Mouse (Mus musculus) liver, embryonic 14.5 days (tissue): ENCODE results near the gene Clic3. TPM values are rescaled to one million over a fixed set of nuclear protein-coding genes. Genes with fewer than 3 reads are reported as not detected.

Experiments used
- ATAC-seq: fragments of 200-750 bp; cut with Nextera tagmentation; 2 replicates; pipeline ENCODE4 v1.8.0; 2017; ENCODE audit warnings: moderate number of reproducible peaks, mild to moderate bottlenecking, moderate library complexity; ENCODE audit not compliant: insufficient read depth
- DNase-seq, 3 experiments: peaks; one replicate each; pipeline ENCODE4 v3.0.0-alpha.2; 2012 to 2013; ENCODE audit warnings: low read depth in 3 of 3, low spot score in 3 of 3
- H3K27ac ChIP-seq: fragments of 300-500 bp; sonication (generic); 2 replicates; pipeline ENCODE4 v1.5.1; 2014; ENCODE audit warnings: moderate library complexity, mild to moderate bottlenecking, control low read depth, inconsistent platforms
- H3K27me3 ChIP-seq: fragments of 300-500 bp; sonication (generic); 2 replicates; pipeline ENCODE4 v1.6.1; 2014; ENCODE audit warnings: mild to moderate bottlenecking, low read length, moderate library complexity; ENCODE audit not compliant: control insufficient read depth, insufficient read depth
- H3K36me3 ChIP-seq: fragments of 300-500 bp; sonication (generic); replicated peaks from 2 replicates; pipeline ENCODE4 v1.6.1; 2014; ENCODE audit warnings: low read depth; ENCODE audit not compliant: control insufficient read depth, insufficient read depth
- H3K4me1 ChIP-seq, 2 experiments: fragments of 200-500 bp in 1 of 2; fragments of 300-500 bp in 1 of 2; sonication (generic) in 1 of 2; replicated peaks; 2 replicates each; pipeline ENCODE4 v1.6.1; 2012 to 2014; ENCODE audit warnings: antibody characterized with exemption in 1 of 2, inconsistent platforms in 1 of 2, low read length in 1 of 2; ENCODE audit not compliant: control insufficient read depth in 2 of 2, insufficient read depth in 2 of 2
- H3K4me2 ChIP-seq: fragments of 300-500 bp; sonication (generic); 2 replicates; pipeline ENCODE4 v1.6.1; 2014; ENCODE audit warnings: low read depth, mild to moderate bottlenecking, control low read depth, moderate library complexity
- H3K4me3 ChIP-seq, 2 experiments: fragments of 200-500 bp in 1 of 2; fragments of 300-500 bp in 1 of 2; sonication (generic) in 1 of 2; 2 replicates each; pipeline ENCODE4 v1.5.1; 2012 to 2014; ENCODE audit warnings: low read depth in 2 of 2, low read length in 2 of 2, mild to moderate bottlenecking in 2 of 2, control low read depth in 1 of 2, inconsistent platforms in 1 of 2, moderate library complexity in 1 of 2; ENCODE audit not compliant: insufficient read depth in 1 of 2
- H3K9ac ChIP-seq: fragments of 300-500 bp; sonication (generic); replicated peaks from 2 replicates; pipeline ENCODE4 v1.6.1; 2014; ENCODE audit warnings: mild to moderate bottlenecking, control low read depth, moderate library complexity
- H3K9me3 ChIP-seq: fragments of 300-500 bp; sonication (generic); 2 replicates; pipeline ENCODE4 v1.6.1; 2016; ENCODE audit warnings: low read length, mixed read lengths; ENCODE audit not compliant: control insufficient read depth
- CTCF ChIP-seq: IDR thresholded peaks from 2 replicates; pipeline ENCODE4 v1.5.1; 2016; ENCODE audit warnings: antibody characterized with exemption, low read depth, control low read depth
- EP300 ChIP-seq: IDR thresholded peaks from 2 replicates; pipeline ENCODE4 v1.6.1; 2016; ENCODE audit warnings: antibody characterized with exemption, low read depth
- WGBS: fragments of 180-500 bp; shearing (Covaris S2); extraction: QIAGEN DNeasy Blood & Tissue Kit; methylation state at CpG from one replicate; pipeline ENCODE4 v1.1.7; 2014; ENCODE audit not compliant: insufficient replicate concordance; 5-methylcytosine and 5-hydroxymethylcytosine counted together
- polyA plus RNA-seq, 2 experiments: library from polyadenylated mRNA; depleted of rRNA in 1 of 2; stranded (reverse) in 1 of 2; unstranded in 1 of 2; fragments of >200 nt; fragmentation: Nextera tagmentation in 1 of 2; extraction: Ambion mirVana in 1 of 2; gene quantifications; 2 replicates each; pipeline versions ENCODE4 v1.2.1 to v1.2.3; 2012 to 2014

Gene Clic3
- polyA plus RNA-seq, 2 experiments: 0.08 to 0.27 TPM

DNA sequence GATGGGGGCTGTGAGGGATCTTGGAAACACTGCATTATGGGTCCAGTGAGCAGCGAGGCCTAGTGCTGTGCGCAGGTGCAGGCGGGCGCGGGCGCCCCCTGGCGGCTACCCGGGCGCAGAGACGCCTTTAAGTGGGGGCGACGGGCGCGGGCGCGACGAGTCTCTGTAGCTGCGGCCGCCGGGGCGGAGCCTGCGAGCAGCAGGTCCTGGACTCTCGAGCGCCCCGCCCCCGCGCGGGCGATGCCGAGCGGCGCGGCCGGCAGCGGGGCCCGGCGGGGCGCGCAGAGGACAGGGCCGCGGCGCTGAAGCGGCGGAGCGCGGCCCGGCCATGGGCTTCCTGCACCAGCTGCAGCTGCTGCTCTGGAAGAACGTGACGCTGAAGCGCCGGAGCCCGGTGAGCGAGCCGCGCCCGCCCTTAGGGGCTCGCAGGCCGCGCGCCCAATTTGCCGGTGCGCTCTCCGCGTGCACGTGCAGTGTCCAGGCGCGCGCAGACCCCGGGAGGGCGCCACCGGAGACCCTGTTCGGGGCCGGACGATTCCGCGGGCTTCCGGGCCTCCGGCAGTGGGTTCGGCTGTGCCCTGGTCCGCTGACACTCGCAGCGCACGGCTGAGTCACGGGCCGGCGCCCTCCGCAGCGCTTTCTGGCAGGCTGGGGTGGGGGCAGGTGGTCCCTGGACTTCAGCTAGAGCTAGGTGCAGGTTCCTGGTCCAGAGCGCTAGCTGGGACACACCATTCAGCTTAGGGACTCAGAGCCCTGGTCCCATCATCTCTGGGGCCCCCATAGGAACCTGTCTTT is 28.0 kb upstream of the Clic3 start, which contains the start of gene Abca2:
Gene Abca2, plus strand, starts transcription at position 262 of the 795 bp plus-strand sequence.
- peak; percentile 75 to 80 (median 77) for DNase-seq
- H3K4me1 ChIP-seq: no peaks in the 10 kb centered on the region
- peaks cover 7% of the 10 kb centered on the region for H3K27me3 ChIP-seq
- no peaks in the 10 kb centered on the region for H3K36me3 ChIP-seq
- peak; percentile 85 for ATAC-seq
- no peaks in the 10 kb centered on the region for H3K9me3 ChIP-seq
- peak within 1 kb of the TSS; percentile 93 for H3K4me2 ChIP-seq
- under 1% methylated on average over 88 of the region's 89 CpGs for WGBS
- H3K4me3 ChIP-seq: peak within 1 kb of the TSS; percentile 58 to 68
- no peak for TF ChIP-seq EP300
- peak; percentile 87 for TF ChIP-seq CTCF
- H3K9ac ChIP-seq: peak within 1 kb of the TSS; percentile 44
- no peak within 1 kb of the TSS for H3K27ac ChIP-seq

DNA sequence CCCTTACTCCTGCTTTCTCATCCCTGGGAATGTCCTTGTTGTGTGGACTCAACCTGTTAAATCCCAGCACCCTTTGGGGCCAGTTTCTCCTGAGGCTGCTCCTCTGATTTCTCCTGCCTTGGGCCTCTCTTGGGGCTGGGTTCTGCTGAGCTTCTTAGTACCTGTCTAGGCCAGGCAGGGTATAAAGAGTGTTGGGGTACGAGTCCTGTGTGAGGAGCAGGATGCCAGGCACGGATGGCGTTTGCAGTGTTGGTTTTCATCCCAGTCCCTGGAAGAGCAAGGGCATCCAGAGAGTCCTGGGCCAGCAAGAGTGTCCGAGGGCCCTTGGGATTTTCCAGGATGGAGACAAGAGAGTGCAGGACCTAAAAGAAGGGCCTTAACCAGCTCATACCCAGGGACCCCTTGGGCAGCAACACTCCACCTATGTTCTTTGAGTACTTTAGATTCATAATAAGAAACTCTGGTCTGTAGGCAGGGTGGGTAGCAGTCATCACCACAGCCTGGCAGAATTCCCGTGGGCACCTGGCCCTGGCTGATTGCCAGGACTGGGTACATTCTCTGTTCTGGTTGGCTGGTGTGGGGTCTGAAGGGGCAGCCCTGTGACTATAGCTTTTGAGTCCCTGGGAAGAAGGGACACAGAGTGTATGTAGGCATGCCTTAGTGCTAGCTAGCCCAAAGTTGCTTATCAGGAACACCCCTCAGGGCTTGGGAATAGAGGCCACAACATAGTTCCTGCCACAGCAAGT is 27.0 kb upstream of the Clic3 start:
- TF ChIP-seq EP300 (no peak), CTCF (no peak)
- Histone ChIP-seq H3K9me3 (no peaks in the 10 kb centered on the region), H3K4me3 (no peak overlapping the region), H3K27me3 (peaks cover 7% of the 10 kb centered on the region), H3K4me2 (peak overlapping the region; percentile 93), H3K27ac (no peak overlapping the region), H3K4me1 (no peaks in the 10 kb centered on the region), H3K9ac (no peak overlapping the region), H3K36me3 (no peaks in the 10 kb centered on the region)
- no peak for ATAC-seq
- DNase-seq: no peak
- 71% methylated on average over 5 of the region's 5 CpGs for WGBS

DNA sequence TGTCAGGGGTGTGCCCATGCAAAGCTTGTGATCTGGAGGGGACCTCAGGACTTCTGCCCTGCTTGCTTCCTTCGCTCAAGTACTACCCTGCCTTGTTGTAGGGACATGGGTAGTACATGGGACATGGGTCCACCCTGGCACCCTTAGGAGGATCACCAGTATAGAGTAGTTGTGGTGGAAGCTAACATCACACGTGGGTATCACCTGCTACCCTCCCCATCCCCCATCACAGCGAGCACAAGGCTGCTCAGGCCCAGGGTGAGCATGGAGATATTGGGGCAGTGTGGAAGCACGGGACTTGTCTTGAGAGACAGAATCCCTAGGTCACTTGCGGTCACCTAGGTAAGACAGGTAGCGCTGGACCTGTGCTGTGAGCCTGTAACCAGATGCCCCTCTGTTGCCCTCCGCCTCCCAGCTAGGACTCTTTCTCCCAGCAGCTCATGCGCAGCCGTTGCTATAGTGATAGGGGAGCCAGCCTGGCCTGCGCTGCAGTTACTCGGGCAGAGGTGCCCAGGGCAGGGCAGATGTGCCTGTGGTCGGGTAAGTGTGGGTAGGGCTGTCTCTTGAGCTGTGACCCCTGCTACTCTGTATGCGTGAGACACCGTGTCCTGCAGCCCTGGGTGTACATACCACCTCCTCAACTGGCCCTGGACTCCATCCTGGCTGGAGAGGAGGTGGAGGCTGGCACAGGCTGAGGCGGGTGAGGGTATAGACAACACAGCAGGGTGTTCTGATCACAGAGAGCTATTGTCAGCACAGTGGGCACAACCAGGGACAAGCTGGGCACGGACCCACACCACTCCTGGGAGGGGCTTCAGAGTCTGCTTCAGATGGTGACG is 26.0 kb upstream of the Clic3 start:
- Histone ChIP-seq H3K9ac (no peak overlapping the region), H3K27ac (no peak overlapping the region), H3K4me3 (no peak overlapping the region), H3K4me1 (no peaks in the 10 kb centered on the region), H3K27me3 (peaks cover 7% of the 10 kb centered on the region), H3K36me3 (no peaks in the 10 kb centered on the region), H3K9me3 (no peaks in the 10 kb centered on the region), H3K4me2 (no peak overlapping the region)
- no peak for ATAC-seq
- DNase-seq: no peak
- WGBS: 68% methylated on average over 17 of the region's 17 CpGs
- TF ChIP-seq EP300 (no peak), CTCF (no peak)

DNA sequence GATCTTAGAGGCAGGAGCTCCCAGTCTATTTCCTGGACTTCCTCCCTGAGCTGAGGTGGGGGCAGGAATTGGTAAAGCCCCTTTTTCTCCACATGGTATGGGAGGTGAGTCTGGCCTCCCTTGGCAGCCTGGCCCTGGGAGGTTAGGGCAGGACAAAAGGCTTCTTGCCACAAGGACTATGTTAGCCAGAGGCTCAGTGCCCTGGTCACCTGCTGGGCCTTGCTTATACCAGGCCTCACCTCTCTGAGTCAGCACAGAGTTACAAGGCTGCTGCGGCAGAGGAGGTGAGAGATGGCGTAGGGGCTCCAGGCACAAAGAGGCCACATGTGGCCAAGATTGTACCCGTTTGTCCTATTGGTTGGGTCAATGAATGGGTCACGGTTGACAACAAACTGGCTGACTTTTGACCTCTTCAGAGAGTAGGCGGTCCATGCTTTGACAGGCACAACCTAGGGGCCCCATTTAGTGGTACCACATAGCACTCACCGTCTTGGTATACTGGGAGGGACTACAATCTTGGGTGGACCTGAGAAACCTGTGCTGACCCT is 25.3 kb upstream of the Clic3 start:
- WGBS: 63% methylated on average over 6 of the region's 6 CpGs

More for the DNA sequence above, 25.3 kb upstream of the Clic3 start:
- no peak overlapping the region for H3K4me3 ChIP-seq
- no peak overlapping the region for H3K9ac ChIP-seq
- no peaks in the 10 kb centered on the region for H3K4me1 ChIP-seq
- H3K4me2 ChIP-seq: no peak overlapping the region
- H3K27me3 ChIP-seq: peaks cover 7% of the 10 kb centered on the region
- DNase-seq: no peak
- no peak overlapping the region for H3K27ac ChIP-seq
- TF ChIP-seq EP300 (no peak), CTCF (no peak)
- no peak for ATAC-seq
- H3K36me3 ChIP-seq: no peaks in the 10 kb centered on the region
- no peaks in the 10 kb centered on the region for H3K9me3 ChIP-seq
